Mouse (Mus musculus): ENCODE measurements at regions not wholly inside any gene's neighbourhood (a gene's known extent, or its start where the extent isn't known, plus 50 kb on each side); places are given as distances from the start of the nearest gene placed in this dataset.
"Not testable (repeated sequence)": the region's sequence is repeated elsewhere in the genome, so short reads cannot be mapped to it uniquely, and the experiment has no call there.

GRCm38 (mm10) chr2:21980177-21980576 lies 247.1 kb upstream of the Myo3a start:
- DNase-seq = no peak

GRCm38 (mm10) chr2:22024438-22024837 lies 202.9 kb upstream of the Myo3a start:
- no peak for DNase-seq

- no peak for DNase-seq
Measured at GRCm38 (mm10) chr2:22026794-22027193, 200.5 kb upstream of the Myo3a start.

GRCm38 (mm10) chr2:22028569-22028968 lies 198.7 kb upstream of the Myo3a start:
- DNase-seq = no peak

GRCm38 (mm10) chr2:22029022-22029803 lies 198.1 kb upstream of the Myo3a start:
- DNase-seq = no peak

GRCm38 (mm10) chr2:22029804-22030194 lies 197.5 kb upstream of the Myo3a start:
- DNase-seq = no peak

- DNase-seq = peak; percentile 14
Measured at GRCm38 (mm10) chr2:22036841-22037240, 190.5 kb upstream of the Myo3a start.

- no peak for DNase-seq
Measured at GRCm38 (mm10) chr2:22038780-22039179, 188.5 kb upstream of the Myo3a start.

GRCm38 (mm10) chr2:22043937-22044336 lies 183.4 kb upstream of the Myo3a start:
- not testable (repeated sequence) for DNase-seq

- no peak for DNase-seq
Measured at GRCm38 (mm10) chr2:22044949-22045348, 182.4 kb upstream of the Myo3a start.

- DNase-seq = no peak
Measured at GRCm38 (mm10) chr2:22047465-22047864, 179.8 kb upstream of the Myo3a start.

- DNase-seq = no peak
Measured at GRCm38 (mm10) chr2:22066535-22066934, 160.8 kb upstream of the Myo3a start.

- no peak for DNase-seq
Measured at GRCm38 (mm10) chr2:22096848-22097247, 130.5 kb upstream of the Myo3a start.

GRCm38 (mm10) chr2:22105150-22105549 lies 122.2 kb upstream of the Myo3a start:
- DNase-seq = no peak

GRCm38 (mm10) chr2:22149721-22150120 lies 77.6 kb upstream of the Myo3a start:
- DNase-seq = no peak

- no peak for DNase-seq
Measured at GRCm38 (mm10) chr2:22156576-22156975, 70.7 kb upstream of the Myo3a start.

- DNase-seq = no peak
Measured at GRCm38 (mm10) chr2:22165443-22165842, 61.9 kb upstream of the Myo3a start.

- DNase-seq = no peak
Measured at GRCm38 (mm10) chr2:22165919-22166318, 61.4 kb upstream of the Myo3a start.
